Comparison of ENCODE assay signal across 13 mouse cellular contexts in genomic region chr13:39523856-39524301, GRCm38 (mm10).
DNase-seq lines count a peak whose midpoint lies in the region; ATAC-seq lines count a peak whose summit lies in the region.
"Had no signal": no experiment of that assay in that cellular context is flagged by ENCODE, and none has a peak within 500 bp of the region (broad histone marks: within the 10 kb centered on the region; RNA-seq: fewer than 3 reads in every experiment).

No protein-coding gene starts in this region.

- peak overlapping the region; percentile 19 for H3K4me2 ChIP-seq in forebrain, embryonic 15.5 days (replicated peaks)
- peak overlapping the region; percentile 36 for H3K4me2 ChIP-seq in midbrain, embryonic 12.5 days (replicated peaks)

- 0 out of 2 replicates have a peak overlapping the region, but pooled peaks have one; percentile 3 for H3K4me3 ChIP-seq in forebrain, embryonic 15.5 days
- H3K4me3 ChIP-seq in midbrain, embryonic 12.5 days: no peak overlapping the region

- no peaks in the 10 kb centered on the region for H3K36me3 ChIP-seq in forebrain, embryonic 15.5 days
- no peaks in the 10 kb centered on the region for H3K36me3 ChIP-seq in midbrain, embryonic 12.5 days

- 4% methylated on average over 9 of the region's 9 CpGs for WGBS in forebrain, embryonic 15.5 days
- WGBS in midbrain, embryonic 12.5 days: 13% methylated on average over 9 of the region's 9 CpGs

- H3K4me1 ChIP-seq in forebrain, embryonic 15.5 days: peaks cover 17% of the 10 kb centered on the region
- H3K4me1 ChIP-seq in midbrain, embryonic 12.5 days: peaks cover 21% of the 10 kb centered on the region

- no peaks in the 10 kb centered on the region for H3K9me3 ChIP-seq in forebrain, embryonic 15.5 days
- peaks cover 4% of the 10 kb centered on the region; the same call in 1 of the 2 replicates for H3K9me3 ChIP-seq in midbrain, embryonic 12.5 days

- peak overlapping the region; percentile 38; the same call in 1 of the 2 replicates for H3K27ac ChIP-seq in forebrain, embryonic 15.5 days (replicated peaks)
- no peak overlapping the region for H3K27ac ChIP-seq in midbrain, embryonic 12.5 days (replicated peaks)

- no peaks in the 10 kb centered on the region for H3K27me3 ChIP-seq in forebrain, embryonic 15.5 days
- H3K27me3 ChIP-seq in midbrain, embryonic 12.5 days: peaks cover 70% of the 10 kb centered on the region

- ATAC-seq in forebrain, embryonic 15.5 days (replicated peaks): peak; percentile 94
- peak; percentile 95 for ATAC-seq in midbrain, embryonic 12.5 days (ENCODE audit: low FRiP score, low read depth)
- no peak for ATAC-seq in activated CD4-positive, CD25-positive, alpha-beta regulatory T cell, adult 4 months

- no peak overlapping the region for H3K9ac ChIP-seq in forebrain, embryonic 15.5 days (replicated peaks)
- H3K9ac ChIP-seq in midbrain, embryonic 12.5 days (replicated peaks): no peak overlapping the region

- DNase-seq in cerebellum, postnatal 14 days: peak; percentile 10 to 11
- DNase-seq in cerebellum, adult 9-10 months: no peak
- DNase-seq in yolk sac, embryonic 10.5 days (ENCODE audit: low spot score): peak; percentile 7
- no peak for DNase-seq in urinary bladder, adult 18-20 months (ENCODE audit: low spot score in 2 of 2)
- DNase-seq in left cerebral cortex, adult 8-10 months (ENCODE audit: low spot score in 2 of 2): no peak
- DNase-seq: adrenal gland, postnatal 10 days; cerebellum, adult 11 months; heart, adult 18-20 months; liver; lung, postnatal 36 days had no signal

Comparison
In these comparisons a context has a peak if more than half of its experiments do, and no peak if none do; other contexts are left out.
1. DNase-seq: peak in cerebellum, postnatal 14 days (2 of 2) and yolk sac, embryonic 10.5 days (single experiment); none in cerebellum, adult 9-10 months (single experiment), urinary bladder, adult 18-20 months (0 of 2) and left cerebral cortex, adult 8-10 months (0 of 2).